Comparison of ENCODE assay signal across 8 mouse cellular contexts in the genomic region with DNA sequence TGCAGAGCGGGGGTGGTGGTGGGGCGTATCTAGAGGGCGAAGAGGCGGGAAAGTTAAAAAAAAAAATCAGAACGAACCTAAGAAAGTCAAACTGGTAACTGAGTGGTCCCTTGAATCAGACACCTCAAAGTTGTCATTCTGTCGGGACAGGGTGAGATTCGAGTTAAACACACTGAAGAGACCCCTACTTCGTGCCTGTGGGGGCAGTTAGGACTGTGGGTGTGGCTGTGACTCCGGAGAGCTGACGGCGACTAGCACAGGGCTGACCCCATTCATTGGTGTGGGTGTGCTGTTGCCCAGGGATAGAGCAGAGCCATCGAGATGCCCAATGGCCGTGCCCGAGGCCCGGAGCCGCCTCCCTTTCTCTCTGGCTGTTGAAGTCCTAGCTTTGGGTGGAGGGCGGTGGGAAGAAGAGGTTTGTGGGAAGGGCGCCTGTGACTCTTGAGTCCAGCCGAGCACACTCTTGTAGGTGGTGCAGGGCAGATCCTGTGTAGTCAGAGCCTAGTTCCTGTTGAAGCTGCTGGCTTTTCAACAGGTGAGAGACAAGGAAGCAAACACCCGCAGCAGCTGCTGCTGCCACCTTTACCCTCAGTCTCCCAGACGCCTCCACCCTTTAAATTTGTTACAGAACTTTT. TPM values are rescaled to one million over a fixed set of nuclear protein-coding genes. Genes with fewer than 3 reads are reported as not detected.
A peak's percentile ranks its signal among the peaks of the same experiment; 100 is the strongest.
DNase-seq lines count a peak whose midpoint lies in the region; ATAC-seq and TF ChIP-seq lines count a peak whose summit lies in the region.

No protein-coding gene starts in this region.

- peak overlapping the region; percentile 55 for H3K9ac ChIP-seq in hindbrain, embryonic 11.5 days (ENCODE audit: low read depth, low read length)
- H3K9ac ChIP-seq in liver, embryonic 13.5 days: no peak overlapping the region
- H3K9ac ChIP-seq in stomach, embryonic 15.5 days: peak overlapping the region; percentile 54

- H3K4me3 ChIP-seq in bone marrow macrophage, adult 2 months (ENCODE audit: insufficient read depth, low read length): peak overlapping the region; percentile 92
- peak overlapping the region; percentile 68 for H3K4me3 ChIP-seq in hindbrain, embryonic 11.5 days (ENCODE audit: low read depth, low read length)
- H3K4me3 ChIP-seq in liver, embryonic 13.5 days (replicated peaks): peak overlapping the region; percentile 56
- H3K4me3 ChIP-seq in stomach, embryonic 15.5 days (replicated peaks): peak overlapping the region; percentile 70

- TF ChIP-seq CTCF in bone marrow macrophage, adult 2 months (IDR thresholded peaks at IDR 0.05; ENCODE audit: low read depth, low read length): no peak

- under 1% methylated on average over 21 of the region's 21 CpGs for WGBS in hindbrain, embryonic 11.5 days
- WGBS in liver, embryonic 13.5 days (ENCODE audit: insufficient replicate concordance): 3% methylated on average over 21 of the region's 21 CpGs
- whole genome bisulfite sequencing in stomach, embryonic 15.5 days: 3% methylated on average over 21 of the region's 21 CpGs

- no peak overlapping the region for H3K27ac ChIP-seq in bone marrow macrophage, adult 2 months (ENCODE audit: insufficient read depth, low read depth, low read length)
- no peak overlapping the region for H3K27ac ChIP-seq in hindbrain, embryonic 11.5 days (ENCODE audit: low read depth, low read length)
- no peak overlapping the region for H3K27ac ChIP-seq in liver, embryonic 13.5 days
- H3K27ac ChIP-seq in stomach, embryonic 15.5 days: 0 out of 2 replicates have a peak overlapping the region, but pooled peaks have one; percentile 4

- 0 out of 2 replicates have a peak, but pooled peaks have one; percentile 43 for ATAC-seq in hindbrain, embryonic 11.5 days (ENCODE audit: low FRiP score)
- no peak for ATAC-seq in liver, embryonic 13.5 days (ENCODE audit: low read depth)
- peak; percentile 40; the same call in 1 of the 2 replicates for ATAC-seq in stomach, embryonic 15.5 days (ENCODE audit: insufficient read depth, low FRiP score, low read depth)

- peak overlapping the region; percentile 100 for H3K4me2 ChIP-seq in hindbrain, embryonic 11.5 days (replicated peaks; ENCODE audit: low read depth, low read length)
- H3K4me2 ChIP-seq in liver, embryonic 13.5 days: peak overlapping the region; percentile 74
- H3K4me2 ChIP-seq in stomach, embryonic 15.5 days: peak overlapping the region; percentile 99

- peaks cover 17% of the 10 kb centered on the region for H3K4me1 ChIP-seq in bone marrow macrophage, adult 2 months (ENCODE audit: control insufficient read depth, insufficient read depth, low read length)
- H3K4me1 ChIP-seq in hindbrain, embryonic 11.5 days (replicated peaks; ENCODE audit: control insufficient read depth, insufficient read depth, low read length): peaks cover 5% of the 10 kb centered on the region
- H3K4me1 ChIP-seq in liver, embryonic 13.5 days (replicated peaks): peaks cover 12% of the 10 kb centered on the region; the same call in 1 of the 2 replicates
- 0 out of 2 replicates have a peak, but pooled peaks cover 8% of the 10 kb centered on the region for H3K4me1 ChIP-seq in stomach, embryonic 15.5 days

- H3K9me3 ChIP-seq in hindbrain, embryonic 11.5 days (ENCODE audit: control insufficient read depth, low read length): no peaks in the 10 kb centered on the region
- no peaks in the 10 kb centered on the region for H3K9me3 ChIP-seq in liver, embryonic 13.5 days (replicated peaks)
- no peaks in the 10 kb centered on the region for H3K9me3 ChIP-seq in stomach, embryonic 15.5 days

- H3K27me3 ChIP-seq in hindbrain, embryonic 11.5 days (ENCODE audit: control insufficient read depth, insufficient read depth, low read length): peaks cover 20% of the 10 kb centered on the region
- peaks cover 62% of the 10 kb centered on the region for H3K27me3 ChIP-seq in liver, embryonic 13.5 days
- peaks cover 5% of the 10 kb centered on the region; the same call in 1 of the 2 replicates for H3K27me3 ChIP-seq in stomach, embryonic 15.5 days (replicated peaks)

- no peaks in the 10 kb centered on the region for H3K36me3 ChIP-seq in hindbrain, embryonic 11.5 days (ENCODE audit: control insufficient read depth, insufficient read depth, low read length)
- no peaks in the 10 kb centered on the region for H3K36me3 ChIP-seq in liver, embryonic 13.5 days
- H3K36me3 ChIP-seq in stomach, embryonic 15.5 days: no peaks in the 10 kb centered on the region

- TF ChIP-seq POLR2A in bone marrow macrophage, adult 2 months (IDR thresholded peaks at IDR 0.05; ENCODE audit: borderline replicate concordance, low read depth, low read length): no peak

- intact Hi-C loops in left cerebral cortex, postnatal 14 days (cut with DNase I): no loop called here

- peak; percentile 9 for DNase-seq in kidney, adult 18-20 months
- DNase-seq in kidney, adult 9 months: no peak
- DNase-seq in hindbrain, embryonic 11.5 days (ENCODE audit: low spot score): peak; percentile 57
- DNase-seq in liver, embryonic 13.5 days: no peak
- no peak for DNase-seq in gastrocnemius, postnatal 4 days (ENCODE audit: low spot score in 2 of 2)
- no peak for DNase-seq in left cerebral cortex, postnatal 14 days (ENCODE audit: low spot score in 2 of 2)

RNA-seq across cellular contexts. Expression of gene Galnt12, which starts 0.8 kb away (rescaled TPM):
- polyA plus RNA-seq in bone marrow macrophage, adult 2 months (2012; ENCODE audit: insufficient read depth, insufficient read length, missing spikeins): 10.0 and 11.8 TPM in 2 replicates
- 2.7 and 2.8 TPM in 2 replicates for polyA plus RNA-seq in hindbrain, embryonic 11.5 days (2014; fragmentation: Nextera tagmentation; extraction: Ambion mirVana)
- 0.40 and 0.56 TPM in 2 replicates for polyA plus RNA-seq in liver, embryonic 13.5 days (2015; fragmentation: Nextera tagmentation; extraction: Ambion mirVana)
- 32.2 and 34.4 TPM in 2 replicates for polyA plus RNA-seq in stomach, embryonic 15.5 days (2015; fragmentation: Nextera tagmentation; extraction: Ambion mirVana)
- 1 to 10 TPM; 1.2 to 1.3 TPM for total RNA-seq in gastrocnemius, postnatal 4 days (2021)
- total RNA-seq in left cerebral cortex, postnatal 14 days (2021): 1 to 10 TPM in 1 of 2 experiments, under 1 TPM in 1; 0.85 to 1.3 TPM

RNA-seq across cellular contexts. Expression of gene Anks6, which starts 35.3 kb away (rescaled TPM):
- polyA plus RNA-seq in bone marrow macrophage, adult 2 months (2012; ENCODE audit: insufficient read depth, insufficient read length, missing spikeins): 1.7 and 2.4 TPM in 2 replicates
- 2.6 and 2.9 TPM in 2 replicates for polyA plus RNA-seq in hindbrain, embryonic 11.5 days (2014; fragmentation: Nextera tagmentation; extraction: Ambion mirVana)
- polyA plus RNA-seq in liver, embryonic 13.5 days (2015; fragmentation: Nextera tagmentation; extraction: Ambion mirVana): 0.10 and 0.13 TPM in 2 replicates
- polyA plus RNA-seq in stomach, embryonic 15.5 days (2015; fragmentation: Nextera tagmentation; extraction: Ambion mirVana): 4.5 and 5.0 TPM in 2 replicates
- 10 to 100 TPM in 1 of 2 experiments, 1 to 10 TPM in 1; 9.6 to 10.9 TPM for total RNA-seq in gastrocnemius, postnatal 4 days (2021)
- total RNA-seq in left cerebral cortex, postnatal 14 days (2021): 10 to 100 TPM; 18.4 to 22.6 TPM

Comparison
In these comparisons a context has a peak if more than half of its experiments do, and no peak if none do; other contexts are left out.
1. DNase-seq: peak in kidney, adult 18-20 months (single experiment) and hindbrain, embryonic 11.5 days (single experiment); none in kidney, adult 9 months (single experiment), liver, embryonic 13.5 days (single experiment), gastrocnemius, postnatal 4 days (0 of 2) and left cerebral cortex, postnatal 14 days (0 of 2).
2. Peak in every context shown above with its lines, with median percentiles within 50 percentile points of each other: H3K4me3 ChIP-seq and H3K4me2 ChIP-seq.